Comparison of ENCODE assay signal across 23 mouse cellular contexts in genomic region chr10:120815290-120815689, GRCm38 (mm10).
DNase-seq lines count a peak whose midpoint lies in the region; ATAC-seq and TF ChIP-seq lines count a peak whose summit lies in the region.
"Had no signal": no experiment of that assay in that cellular context is flagged by ENCODE, and none has a peak within 500 bp of the region (broad histone marks: within the 10 kb centered on the region; RNA-seq: fewer than 3 reads in every experiment).

No protein-coding gene starts in this region.

- no peak overlapping the region for H3K4me2 ChIP-seq in liver, embryonic 11.5 days
- no peak overlapping the region for H3K4me2 ChIP-seq in liver, embryonic 12.5 days
- H3K4me2 ChIP-seq in CH12.LX (ENCODE audit: insufficient read depth, low read depth, poor library complexity, severe bottlenecking) = no peak overlapping the region
- H3K4me2 ChIP-seq: forebrain, embryonic 12.5 days; heart, embryonic 15.5 days; liver, embryonic 13.5 days; lung, embryonic 14.5 days; midbrain, embryonic 13.5 days; stomach, embryonic 15.5 days had no signal

- ATAC-seq in liver, embryonic 11.5 days (replicated peaks; ENCODE audit: low FRiP score) = no peak
- ATAC-seq in liver, embryonic 12.5 days = no peak
- ATAC-seq in hematopoietic stem cell, adult 5-6 weeks (replicated peaks in 1 of 2; ENCODE audit: insufficient read depth in 1 of 2, low FRiP score in 2 of 2, low TSS enrichment in 1 of 2, low read depth in 1 of 2, poor library complexity in 2 of 2, severe bottlenecking in 2 of 2) = peak; percentile 84 to 88
- peak; percentile 88 for ATAC-seq in neutrophil, adult 5-6 weeks (ENCODE audit: extremely low read depth, insufficient number of reproducible peaks, low FRiP score, poor library complexity, severe bottlenecking)
- ATAC-seq: midbrain, embryonic 13.5 days had no signal

- dilution Hi-C loops in CH12.LX (cut with MboI; ENCODE audit: extremely low pct_ligation_motif_present, extremely low pct_unique_long_range_greater_than_20kb, low sequenced_read_pairs) = no loop called here

- TF ChIP-seq RAD21 in CH12.LX (IDR thresholded peaks at IDR 0.05; ENCODE audit: low read depth, low read length) = no peak

- in situ Hi-C loops in CH12.LX (cut with MboI; ENCODE audit: low pct_ligation_motif_present, low pct_unique_long_range_greater_than_20kb, low sequenced_read_pairs) = no loop called here

- peaks cover 16% of the 10 kb centered on the region for H3K4me1 ChIP-seq in liver, embryonic 11.5 days (replicated peaks; ENCODE audit: control insufficient read depth, insufficient read depth, low read length)
- peaks cover 11% of the 10 kb centered on the region for H3K4me1 ChIP-seq in liver, embryonic 12.5 days
- no peaks in the 10 kb centered on the region for H3K4me1 ChIP-seq in CH12.LX (ENCODE audit: control insufficient read depth in 1 of 2, insufficient read depth in 2 of 2)
- H3K4me1 ChIP-seq: liver, embryonic 13.5 days had no signal

- TF ChIP-seq POLR2A in CH12.LX (IDR thresholded peaks at IDR 0.05; ENCODE audit: low read depth, low read length) = no peak

- H3K27ac ChIP-seq in liver, embryonic 11.5 days (ENCODE audit: low read depth, low read length) = no peak overlapping the region
- no peak overlapping the region for H3K27ac ChIP-seq in liver, embryonic 12.5 days
- H3K27ac ChIP-seq in CH12.LX (ENCODE audit: insufficient read depth, low read depth) = no peak overlapping the region
- H3K27ac ChIP-seq: embryonic facial prominence, embryonic 10.5 days; forebrain, embryonic 12.5 days; heart, embryonic 15.5 days; left cerebral cortex, adult 2 months; liver, embryonic 13.5 days; midbrain, embryonic 13.5 days; stomach, embryonic 15.5 days had no signal

- TF ChIP-seq EP300 in CH12.LX (IDR thresholded peaks at IDR 0.05; ENCODE audit: low read length) = no peak

- DNase-seq in liver, embryonic 11.5 days (ENCODE audit: low spot score) = peak; percentile 28
- DNase-seq in CH12.LX (ENCODE audit: extremely low read depth) = peak; percentile 18
- no peak for DNase-seq in kidney, postnatal 10 days
- DNase-seq in urinary bladder, postnatal 25 days (ENCODE audit: low spot score) = no peak
- DNase-seq: adrenal gland, postnatal 36 days; cerebellum, adult 2 months; heart, postnatal 4 days; kidney, adult 2 months; kidney, postnatal 36 days; left cerebral cortex, postnatal 4 days; liver, embryonic 13.5 days; lung, embryonic 14.5 days; lung, postnatal 36 days; thymus, adult 2 months had no signal

- no peak overlapping the region for H3K4me3 ChIP-seq in liver, embryonic 11.5 days (ENCODE audit: low read depth, low read length)
- H3K4me3 ChIP-seq in liver, embryonic 12.5 days = no peak overlapping the region
- no peak overlapping the region for H3K4me3 ChIP-seq in CH12.LX (replicated peaks in 1 of 3; ENCODE audit: low read depth in 2 of 3, low read length in 2 of 3, poor library complexity in 1 of 3)
- H3K4me3 ChIP-seq: embryonic facial prominence, embryonic 10.5 days; forebrain, embryonic 12.5 days; heart, embryonic 15.5 days; left cerebral cortex, adult 2 months; liver, embryonic 13.5 days; midbrain, embryonic 13.5 days; stomach, embryonic 15.5 days had no signal

- TF ChIP-seq CTCF in CH12.LX (conservative IDR thresholded peaks at IDR 0.05 in 1 of 2, IDR thresholded peaks at IDR 0.05 in 1 of 2; ENCODE audit: low read depth in 2 of 2, low read length in 2 of 2) = no peak

- H3K27me3 ChIP-seq in liver, embryonic 11.5 days (replicated peaks; ENCODE audit: control insufficient read depth, insufficient read depth, low read length) = no peaks in the 10 kb centered on the region
- no peaks in the 10 kb centered on the region for H3K27me3 ChIP-seq in liver, embryonic 12.5 days (replicated peaks)
- no peaks in the 10 kb centered on the region for H3K27me3 ChIP-seq in CH12.LX (replicated peaks)
- H3K27me3 ChIP-seq: forebrain, embryonic 12.5 days; heart, embryonic 15.5 days; liver, embryonic 13.5 days; midbrain, embryonic 13.5 days; stomach, embryonic 15.5 days had no signal

- H3K79me2 ChIP-seq in CH12.LX (replicated peaks; ENCODE audit: control insufficient read depth, extremely low read depth, insufficient read depth, poor library complexity, severe bottlenecking) = no peaks in the 10 kb centered on the region

- WGBS in liver, embryonic 11.5 days = 54% methylated on average over 5 of the region's 5 CpGs
- WGBS in liver, embryonic 12.5 days (ENCODE audit: insufficient replicate concordance) = 40% methylated on average over 5 of the region's 5 CpGs

- H3K9ac ChIP-seq in liver, embryonic 11.5 days (ENCODE audit: low read depth, low read length) = no peak overlapping the region
- H3K9ac ChIP-seq in liver, embryonic 12.5 days = no peak overlapping the region
- no peak overlapping the region for H3K9ac ChIP-seq in CH12.LX (ENCODE audit: insufficient read depth, low read depth)
- H3K9ac ChIP-seq: forebrain, embryonic 12.5 days; heart, embryonic 15.5 days; liver, embryonic 13.5 days; lung, embryonic 14.5 days; midbrain, embryonic 13.5 days; stomach, embryonic 15.5 days had no signal

- no peaks in the 10 kb centered on the region for H3K36me3 ChIP-seq in liver, embryonic 11.5 days (ENCODE audit: control insufficient read depth, insufficient read depth, low read length)
- no peaks in the 10 kb centered on the region for H3K36me3 ChIP-seq in liver, embryonic 12.5 days
- no peaks in the 10 kb centered on the region for H3K36me3 ChIP-seq in CH12.LX (replicated peaks in 1 of 2; ENCODE audit: control insufficient read depth in 1 of 2, insufficient read depth in 1 of 2, low read length in 1 of 2)
- H3K36me3 ChIP-seq: embryonic facial prominence, embryonic 10.5 days; forebrain, embryonic 12.5 days; heart, embryonic 15.5 days; liver, embryonic 13.5 days; midbrain, embryonic 13.5 days; stomach, embryonic 15.5 days had no signal

- no peaks in the 10 kb centered on the region for H3K9me3 ChIP-seq in liver, embryonic 11.5 days (ENCODE audit: control insufficient read depth, low read length)
- no peaks in the 10 kb centered on the region for H3K9me3 ChIP-seq in liver, embryonic 12.5 days (replicated peaks)
- H3K9me3 ChIP-seq in CH12.LX (replicated peaks; ENCODE audit: low read length) = peaks cover 23% of the 10 kb centered on the region
- H3K9me3 ChIP-seq: embryonic facial prominence, embryonic 10.5 days; forebrain, embryonic 12.5 days; heart, embryonic 15.5 days; liver, embryonic 13.5 days; midbrain, embryonic 13.5 days; stomach, embryonic 15.5 days had no signal

TF ChIP-seq in CH12.LX, 34 proteins besides CTCF, POLR2A, EP300 and RAD21:
- TF ChIP-seq RCOR1 (conservative IDR thresholded peaks at IDR 0.05; ENCODE audit: low read depth, low read length) (no peak), IRF4 (IDR thresholded peaks at IDR 0.05; ENCODE audit: low read depth, low read length) (no peak), UBTF (IDR thresholded peaks at IDR 0.05; ENCODE audit: low read depth, low read length) (no peak), MAFK (IDR thresholded peaks at IDR 0.05; ENCODE audit: insufficient replicate concordance, low read length) (no peak), USF1 (IDR thresholded peaks at IDR 0.05; ENCODE audit: low read depth, low read length) (no peak), SMC3 (IDR thresholded peaks at IDR 0.05; ENCODE audit: low read depth, low read length) (no peak), MXI1 (IDR thresholded peaks at IDR 0.05; ENCODE audit: low read depth, low read length) (no peak), ZMIZ1 (IDR thresholded peaks at IDR 0.05; ENCODE audit: low read depth, low read length) (no peak)

Comparison
In these comparisons a context has a peak if more than half of its experiments do, and no peak if none do; other contexts are left out.
1. ATAC-seq: peak in hematopoietic stem cell, adult 5-6 weeks (2 of 2) and neutrophil, adult 5-6 weeks (single experiment); none in liver, embryonic 11.5 days (single experiment) and liver, embryonic 12.5 days (single experiment).
2. DNase-seq: peak in liver, embryonic 11.5 days (single experiment) and CH12.LX (single experiment); none in kidney, postnatal 10 days (single experiment) and urinary bladder, postnatal 25 days (single experiment).